Mouse (Mus musculus): ENCODE measurements around the gene Prkg1. TPM values are rescaled to one million over a fixed set of nuclear protein-coding genes. Genes with fewer than 3 reads are reported as not detected.

Gene Prkg1
- total RNA-seq, 1 experiment from 2014 or later, result 1.5 TPM

GRCm38 (mm10) chr19:31750976-31751676 is 13.7 kb downstream of the Prkg1 start:
- no peak for ATAC-seq (ENCODE audit: extremely low read depth, insufficient number of reproducible peaks, low FRiP score, poor library complexity, severe bottlenecking)

- ATAC-seq (ENCODE audit: extremely low read depth, insufficient number of reproducible peaks, low FRiP score, poor library complexity, severe bottlenecking), result no peak
Observed at GRCm38 (mm10) chr19:31746635-31747034, 18.2 kb downstream of the Prkg1 start.

GRCm38 (mm10) chr19:31743241-31744045 is 21.4 kb downstream of the Prkg1 start:
- ATAC-seq (ENCODE audit: extremely low read depth, insufficient number of reproducible peaks, low FRiP score, poor library complexity, severe bottlenecking), result no peak

- ATAC-seq (ENCODE audit: extremely low read depth, insufficient number of reproducible peaks, low FRiP score, poor library complexity, severe bottlenecking), result no peak
Observed at GRCm38 (mm10) chr19:31714900-31715299, 49.9 kb downstream of the Prkg1 start.

- ATAC-seq (ENCODE audit: extremely low read depth, insufficient number of reproducible peaks, low FRiP score, poor library complexity, severe bottlenecking), result no peak
Observed at GRCm38 (mm10) chr19:31714418-31714817, 50.4 kb downstream of the Prkg1 start.

- ATAC-seq (ENCODE audit: extremely low read depth, insufficient number of reproducible peaks, low FRiP score, poor library complexity, severe bottlenecking), result no peak
Observed at GRCm38 (mm10) chr19:31713321-31713720, 51.5 kb downstream of the Prkg1 start.

- no peak for ATAC-seq (ENCODE audit: extremely low read depth, insufficient number of reproducible peaks, low FRiP score, poor library complexity, severe bottlenecking)
Observed at GRCm38 (mm10) chr19:31710336-31710735, 54.5 kb downstream of the Prkg1 start.

GRCm38 (mm10) chr19:31703991-31704390 is 60.8 kb downstream of the Prkg1 start:
- ATAC-seq (ENCODE audit: extremely low read depth, insufficient number of reproducible peaks, low FRiP score, poor library complexity, severe bottlenecking), result no peak

- ATAC-seq (ENCODE audit: extremely low read depth, insufficient number of reproducible peaks, low FRiP score, poor library complexity, severe bottlenecking), result no peak
Observed at GRCm38 (mm10) chr19:31698916-31699315, 65.9 kb downstream of the Prkg1 start.

GRCm38 (mm10) chr19:31680821-31681220 is 84.0 kb downstream of the Prkg1 start:
- ATAC-seq (ENCODE audit: extremely low read depth, insufficient number of reproducible peaks, low FRiP score, poor library complexity, severe bottlenecking), result no peak

GRCm38 (mm10) chr19:31678324-31678723 is 86.5 kb downstream of the Prkg1 start:
- no peak for ATAC-seq (ENCODE audit: extremely low read depth, insufficient number of reproducible peaks, low FRiP score, poor library complexity, severe bottlenecking)

- ATAC-seq (ENCODE audit: extremely low read depth, insufficient number of reproducible peaks, low FRiP score, poor library complexity, severe bottlenecking), result no peak
Observed at GRCm38 (mm10) chr19:31671726-31672125, 93.1 kb downstream of the Prkg1 start.

- no peak for ATAC-seq (ENCODE audit: extremely low read depth, insufficient number of reproducible peaks, low FRiP score, poor library complexity, severe bottlenecking)
Observed at GRCm38 (mm10) chr19:31665007-31665406, 99.8 kb downstream of the Prkg1 start.

- no peak for ATAC-seq (ENCODE audit: extremely low read depth, insufficient number of reproducible peaks, low FRiP score, poor library complexity, severe bottlenecking)
Observed at GRCm38 (mm10) chr19:31664159-31664991, 100.5 kb downstream of the Prkg1 start.

- no peak for ATAC-seq (ENCODE audit: extremely low read depth, insufficient number of reproducible peaks, low FRiP score, poor library complexity, severe bottlenecking)
Observed at GRCm38 (mm10) chr19:31663437-31664158, 101.2 kb downstream of the Prkg1 start.

- ATAC-seq (ENCODE audit: extremely low read depth, insufficient number of reproducible peaks, low FRiP score, poor library complexity, severe bottlenecking), result no peak
Observed at GRCm38 (mm10) chr19:31662802-31663201, 102.0 kb downstream of the Prkg1 start.

- ATAC-seq (ENCODE audit: extremely low read depth, insufficient number of reproducible peaks, low FRiP score, poor library complexity, severe bottlenecking), result no peak
Observed at GRCm38 (mm10) chr19:31658751-31659397, 106.0 kb downstream of the Prkg1 start.

GRCm38 (mm10) chr19:31656256-31656655 is 108.6 kb downstream of the Prkg1 start:
- no peak for ATAC-seq (ENCODE audit: extremely low read depth, insufficient number of reproducible peaks, low FRiP score, poor library complexity, severe bottlenecking)
